Mouse (Mus musculus) small intestine, adult 2 months (tissue): ENCODE results near the gene Osbpl9.

Experiments
- CTCF ChIP-seq: fragments of 200-500 bp; IDR thresholded peaks from 2 replicates; pipeline ENCODE4 v1.5.1; 2012; ENCODE audit warnings: low read depth, mild to moderate bottlenecking, control low read depth, inconsistent platforms, low read length, moderate library complexity, mixed read lengths; ENCODE audit not compliant: insufficient replicate concordance, insufficient read length; ENCODE audit errors: extremely low read depth
- POLR2A ChIP-seq: fragments of 200-500 bp; IDR thresholded peaks from 2 replicates; pipeline ENCODE4 v1.6.1; 2012; ENCODE audit warnings: low read depth, mild to moderate bottlenecking, control low read depth, inconsistent platforms, low read length, moderate library complexity

GRCm38 (mm10) chr4:109109686-109110085, 92.4 kb downstream of the Osbpl9 start:
- TF ChIP-seq POLR2A (no peak), CTCF (no peak)
